Mouse (Mus musculus) hindbrain, postnatal 0 days (tissue): ENCODE results near the gene Iqcf1. TPM values are rescaled to one million over a fixed set of nuclear protein-coding genes. Genes with fewer than 3 reads are reported as not detected.

Experiments
- ATAC-seq: fragments of 200-750 bp; cut with Nextera tagmentation; 2 replicates; pipeline ENCODE4 v1.8.0; 2017; ENCODE audit warnings: mild to moderate bottlenecking, moderate TSS enrichment, moderate library complexity
- DNase-seq: peaks from one replicate; pipeline ENCODE4 v3.0.0-alpha.2; 2015; ENCODE audit warnings: low spot score
- H3K27ac ChIP-seq: fragments of 300-500 bp; sonication (generic); 2 replicates; pipeline ENCODE4 v1.5.1; 2014; ENCODE audit warnings: mild to moderate bottlenecking
- H3K27me3 ChIP-seq: fragments of 300-500 bp; sonication (generic); 2 replicates; pipeline ENCODE4 v1.6.1; 2014; ENCODE audit warnings: low read length, mixed read lengths; ENCODE audit not compliant: insufficient read depth
- H3K36me3 ChIP-seq: fragments of 300-500 bp; sonication (generic); 2 replicates; pipeline ENCODE4 v1.6.1; 2014; ENCODE audit warnings: low read length, mixed read lengths; ENCODE audit not compliant: insufficient read depth
- H3K4me1 ChIP-seq: fragments of 300-500 bp; sonication (generic); 2 replicates; pipeline ENCODE4 v1.6.1; 2014; ENCODE audit warnings: antibody characterized with exemption, low read length, mixed read lengths; ENCODE audit not compliant: insufficient read depth
- H3K4me2 ChIP-seq: fragments of 300-500 bp; sonication (generic); 2 replicates; pipeline ENCODE4 v1.6.1; 2014; ENCODE audit warnings: low read depth, mild to moderate bottlenecking, low read length, moderate library complexity, mixed read lengths
- H3K4me3 ChIP-seq: fragments of 300-500 bp; sonication (generic); 2 replicates; pipeline ENCODE4 v1.5.1; 2014; ENCODE audit warnings: low read length
- H3K9ac ChIP-seq: fragments of 300-500 bp; sonication (generic); replicated peaks from 2 replicates; pipeline ENCODE4 v1.6.1; 2014; ENCODE audit warnings: mild to moderate bottlenecking, low read length, moderate library complexity, mixed read lengths
- H3K9me3 ChIP-seq: fragments of 300-500 bp; sonication (generic); 2 replicates; pipeline ENCODE4 v1.6.1; 2016; ENCODE audit warnings: low read length, mixed read lengths
- CTCF ChIP-seq: IDR thresholded peaks from 2 replicates; pipeline ENCODE4 v1.5.1; 2016; ENCODE audit warnings: antibody characterized with exemption, control low read depth, low read depth
- WGBS: fragments of 180-500 bp; shearing (Covaris S2); extraction: QIAGEN DNeasy Blood & Tissue Kit; methylation state at CpG from one replicate; pipeline ENCODE4 v1.1.7; 2014; 5-methylcytosine and 5-hydroxymethylcytosine counted together
- polyA plus RNA-seq: library from polyadenylated mRNA; unstranded; fragments of >200 nt; fragmentation: Nextera tagmentation; extraction: Ambion mirVana; gene quantifications from 2 replicates; pipeline ENCODE4 v1.2.1, GENCODE M21; 2015
- total RNA-seq: library from RNA; depleted of rRNA; stranded (reverse); fragments of >200 nt; gene quantifications from 2 replicates; pipeline ENCODE4 v1.2.3, GENCODE M21; 2014

Gene Iqcf1
- total and polyA plus RNA-seq, 2 experiments from 2014 or later = not detected

- Histone ChIP-seq H3K4me2 (peak within 1 kb of the TSS; percentile 94), H3K9me3 (no peaks in the 10 kb centered on the region), H3K4me1 (peaks cover 16% of the 10 kb centered on the region; the same call in 1 of the 2 replicates), H3K27ac (peak within 1 kb of the TSS; percentile 93), H3K4me3 (peak within 1 kb of the TSS; percentile 50), H3K27me3 (no peaks in the 10 kb centered on the region), H3K9ac (peak within 1 kb of the TSS; percentile 84), H3K36me3 (peaks cover 6% of the 10 kb centered on the region)
- TF ChIP-seq CTCF = no peak
- 15% methylated on average over 26 of the region's 26 CpGs for WGBS
- peak; percentile 83 for DNase-seq
- ATAC-seq = peak; percentile 69
These were observed 34.1 kb upstream of the Iqcf1 start, which contains the start of gene Gpr62 for GRCm38 (mm10) chr9:106465571-106466200. Gpr62 (minus strand) TSS chr9:106465938.

DNA sequence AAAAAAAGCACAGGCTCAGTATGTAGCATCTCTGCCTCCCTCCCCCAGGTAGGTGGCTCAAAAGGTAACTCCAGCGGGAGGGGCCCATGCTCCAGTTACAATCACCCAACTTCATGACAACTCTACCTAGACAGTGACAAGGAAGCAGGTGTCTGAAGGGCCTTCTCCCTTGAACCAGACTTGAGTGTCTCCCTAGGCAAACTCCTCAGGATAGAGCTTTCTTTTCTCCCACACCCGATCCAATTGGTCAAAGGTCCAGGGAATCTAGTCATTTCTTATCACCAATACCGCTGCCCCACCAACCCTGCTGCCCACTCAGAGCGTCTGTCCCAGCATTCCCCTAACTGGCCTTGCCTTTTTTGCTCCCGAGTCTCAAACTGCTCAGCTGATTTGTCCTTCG, 33.0 kb upstream of the Iqcf1 start:
- no peak for TF ChIP-seq CTCF
- DNase-seq (no peak), ATAC-seq (no peak)
- Histone ChIP-seq H3K9ac (no peak overlapping the region), H3K4me1 (peaks cover 16% of the 10 kb centered on the region; the same call in 1 of the 2 replicates), H3K9me3 (no peaks in the 10 kb centered on the region), H3K4me2 (no peak overlapping the region), H3K27ac (no peak overlapping the region), H3K36me3 (peaks cover 5% of the 10 kb centered on the region), H3K27me3 (no peaks in the 10 kb centered on the region), H3K4me3 (no peak overlapping the region)
- 95% methylated on average over 6 of the region's 6 CpGs for WGBS

DNA sequence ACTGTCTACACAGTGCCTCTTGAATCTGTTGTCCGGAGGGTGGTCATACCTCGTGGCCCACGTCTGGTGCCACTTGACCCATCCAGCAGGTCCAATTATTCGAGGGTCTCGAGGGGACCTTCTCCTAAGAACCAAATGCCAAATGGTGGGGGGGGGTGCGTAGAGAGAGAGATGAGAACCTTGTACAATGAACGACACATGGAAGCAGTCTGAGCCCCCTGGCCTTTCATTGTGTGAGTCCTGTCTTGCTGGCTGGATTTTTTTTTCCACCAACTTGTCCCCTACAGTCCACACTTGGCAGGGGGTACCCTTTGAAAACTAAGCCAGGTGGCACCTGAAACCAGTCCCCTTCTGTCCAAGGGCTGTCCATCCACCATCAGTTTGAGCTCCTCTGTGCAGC, 32.0 kb upstream of the Iqcf1 start:
- WGBS = 81% methylated on average over 7 of the region's 7 CpGs
- no peaks in the 10 kb centered on the region for H3K36me3 ChIP-seq
- no peak for ATAC-seq

GRCm38 (mm10) chr9:106469317-106469716, 30.4 kb upstream of the Iqcf1 start:
- H3K4me2 ChIP-seq = no peak overlapping the region
- H3K9ac ChIP-seq = no peak overlapping the region
- H3K4me3 ChIP-seq = no peak overlapping the region
- no peak; the same call in 1 of the 2 replicates for TF ChIP-seq CTCF
- no peak overlapping the region for H3K27ac ChIP-seq
- H3K27me3 ChIP-seq = no peaks in the 10 kb centered on the region
- no peaks in the 10 kb centered on the region for H3K36me3 ChIP-seq
- no peak for ATAC-seq
- no peaks in the 10 kb centered on the region for H3K9me3 ChIP-seq
- DNase-seq = no peak
- 74% methylated on average over 6 of the region's 6 CpGs for WGBS
- H3K4me1 ChIP-seq = peaks cover 21% of the 10 kb centered on the region; the same call in 1 of the 2 replicates

More for the DNA sequence above, 32.0 kb upstream of the Iqcf1 start:
- Histone ChIP-seq H3K9ac (no peak overlapping the region), H3K4me1 (peaks cover 16% of the 10 kb centered on the region; the same call in 1 of the 2 replicates), H3K4me2 (no peak overlapping the region), H3K9me3 (no peaks in the 10 kb centered on the region), H3K27me3 (no peaks in the 10 kb centered on the region), H3K4me3 (no peak overlapping the region), H3K27ac (no peak overlapping the region)
- TF ChIP-seq CTCF = no peak
- no peak for DNase-seq

DNA sequence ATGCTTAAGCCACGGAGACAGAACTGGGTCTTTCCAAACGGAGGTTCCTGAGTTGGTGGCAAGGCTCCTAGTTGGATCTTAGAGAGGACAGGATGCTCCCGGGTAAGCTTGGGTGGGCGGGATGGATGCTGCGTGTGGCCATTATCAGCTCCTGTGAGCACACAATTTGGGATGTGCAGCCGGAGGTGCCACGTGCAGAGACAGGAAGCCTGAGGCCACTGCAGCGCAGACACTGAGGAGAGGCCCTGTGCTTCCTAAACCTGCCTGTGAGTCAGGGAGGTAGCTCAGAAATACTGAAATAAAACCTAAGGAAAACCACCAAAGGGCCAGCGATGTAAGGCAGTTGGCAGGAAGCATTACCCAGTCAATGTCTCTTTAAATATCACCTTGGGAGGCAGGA, 30.0 kb upstream of the Iqcf1 start:
- 68% methylated on average over 9 of the region's 9 CpGs for WGBS
- ATAC-seq = no peak
- Histone ChIP-seq H3K36me3 (no peaks in the 10 kb centered on the region), H3K9me3 (no peaks in the 10 kb centered on the region), H3K27me3 (no peaks in the 10 kb centered on the region), H3K27ac (no peak overlapping the region), H3K4me1 (peaks cover 18% of the 10 kb centered on the region; the same call in 1 of the 2 replicates), H3K9ac (no peak overlapping the region), H3K4me2 (no peak overlapping the region), H3K4me3 (no peak overlapping the region)
- DNase-seq = no peak
- no peak for TF ChIP-seq CTCF

DNA sequence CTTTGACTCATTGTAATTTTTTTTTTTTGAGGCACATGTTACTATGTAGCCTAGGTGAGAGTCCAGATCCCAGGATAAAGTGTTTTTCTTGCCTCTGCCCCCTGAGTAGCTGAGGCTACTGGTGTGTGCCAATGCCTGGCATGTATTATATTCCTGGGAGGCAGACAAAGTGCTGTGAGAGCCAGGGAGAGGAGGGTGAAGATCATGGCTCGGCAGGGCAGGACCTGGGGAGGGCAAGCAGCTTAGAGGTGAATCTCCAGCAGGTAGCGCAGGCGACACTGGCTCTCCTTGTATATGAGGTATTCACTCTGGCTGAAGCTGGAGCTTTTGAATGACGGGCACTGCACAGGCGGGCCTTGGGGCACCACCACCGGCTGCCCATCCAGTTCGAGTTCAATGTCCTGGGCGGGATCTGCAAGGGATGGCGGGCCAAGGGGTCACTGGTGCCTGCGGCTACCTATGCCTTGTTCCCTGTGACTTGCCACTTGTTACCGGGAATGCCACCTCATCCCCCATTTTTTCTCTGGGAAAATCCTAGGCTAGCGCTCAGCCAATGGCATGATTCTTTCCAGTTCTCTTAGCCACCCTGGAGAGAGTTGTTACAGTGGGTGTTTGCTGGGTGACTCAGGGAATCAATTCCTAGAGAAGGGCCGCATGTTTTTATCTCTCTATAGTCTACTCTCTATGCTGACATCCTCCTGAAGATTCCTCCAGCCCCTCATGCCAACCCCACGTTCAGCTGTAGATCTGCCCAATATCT, 28.6 kb upstream of the Iqcf1 start:
- H3K27ac ChIP-seq = no peak overlapping the region
- DNase-seq (no peak), ATAC-seq (no peak)
- no peaks in the 10 kb centered on the region for H3K9me3 ChIP-seq
- no peak overlapping the region for H3K4me3 ChIP-seq
- peaks cover 11% of the 10 kb centered on the region; the same call in 1 of the 2 replicates for H3K4me1 ChIP-seq
- H3K4me2 ChIP-seq = no peak overlapping the region
- no peaks in the 10 kb centered on the region for H3K36me3 ChIP-seq
- 65% methylated on average over 14 of the region's 14 CpGs for WGBS
- H3K27me3 ChIP-seq = no peaks in the 10 kb centered on the region
- no peak for TF ChIP-seq CTCF
- H3K9ac ChIP-seq = no peak overlapping the region

GRCm38 (mm10) chr9:106471892-106472291, 27.9 kb upstream of the Iqcf1 start:
- no peak overlapping the region for H3K9ac ChIP-seq
- H3K27me3 ChIP-seq = no peaks in the 10 kb centered on the region
- no peak for ATAC-seq
- no peak overlapping the region for H3K27ac ChIP-seq
- no peak for DNase-seq
- peak; percentile 3; the same call in 1 of the 2 replicates for TF ChIP-seq CTCF
- H3K4me3 ChIP-seq = no peak overlapping the region
- WGBS = 25% methylated on average over 5 of the region's 5 CpGs
- H3K4me1 ChIP-seq = peaks cover 15% of the 10 kb centered on the region; the same call in 1 of the 2 replicates
- no peaks in the 10 kb centered on the region for H3K36me3 ChIP-seq
- H3K4me2 ChIP-seq = no peak overlapping the region
- H3K9me3 ChIP-seq = no peaks in the 10 kb centered on the region
